Mouse (Mus musculus) heart, postnatal 0 days (tissue): ENCODE results near the gene Arid3b. TPM values are rescaled to one million over a fixed set of nuclear protein-coding genes. Genes with fewer than 3 reads are reported as not detected.

Source experiments
- ATAC-seq: fragments of 200-750 bp; cut with Nextera tagmentation; 2 replicates; pipeline ENCODE4 v1.8.0; 2017; ENCODE audit warnings: low read depth, moderate number of reproducible peaks, moderate library complexity; ENCODE audit not compliant: insufficient read depth
- DNase-seq: peaks from one replicate; pipeline ENCODE4 v3.0.0-alpha.2; 2016; ENCODE audit warnings: low spot score
- H3K27ac ChIP-seq: fragments of 300-500 bp; sonication (generic); 2 replicates; pipeline ENCODE4 v1.5.1; 2014; ENCODE audit warnings: low read depth, mild to moderate bottlenecking
- H3K27me3 ChIP-seq: fragments of 300-500 bp; sonication (generic); 2 replicates; pipeline ENCODE4 v1.6.1; 2014; ENCODE audit warnings: low read length, mixed read lengths; ENCODE audit not compliant: control insufficient read depth, insufficient read depth
- H3K36me3 ChIP-seq: fragments of 300-500 bp; sonication (generic); replicated peaks from 2 replicates; pipeline ENCODE4 v1.6.1; 2014; ENCODE audit warnings: low read length, mixed read lengths; ENCODE audit not compliant: control insufficient read depth, insufficient read depth
- H3K4me1 ChIP-seq: fragments of 300-500 bp; sonication (generic); 2 replicates; pipeline ENCODE4 v1.6.1; 2014; ENCODE audit warnings: antibody characterized with exemption; ENCODE audit not compliant: control insufficient read depth, insufficient read depth
- H3K4me2 ChIP-seq: fragments of 300-500 bp; sonication (generic); 2 replicates; pipeline ENCODE4 v1.6.1; 2014; ENCODE audit warnings: low read depth, mild to moderate bottlenecking, low read length, moderate library complexity
- H3K4me3 ChIP-seq: fragments of 300-500 bp; sonication (generic); 2 replicates; pipeline ENCODE4 v1.5.1; 2014; ENCODE audit warnings: low read depth, low read length
- H3K9ac ChIP-seq: fragments of 300-500 bp; sonication (generic); replicated peaks from 2 replicates; pipeline ENCODE4 v1.6.1; 2014; ENCODE audit warnings: low read depth, low read length, mixed read lengths
- H3K9me3 ChIP-seq: fragments of 300-500 bp; sonication (generic); replicated peaks from 2 replicates; pipeline ENCODE4 v1.6.1; 2016; ENCODE audit warnings: low read length; ENCODE audit not compliant: control insufficient read depth
- CTCF ChIP-seq: IDR thresholded peaks from 2 replicates; pipeline ENCODE4 v1.5.1; 2016; ENCODE audit warnings: antibody characterized with exemption, control low read depth, low read depth
- EP300 ChIP-seq: IDR thresholded peaks from 2 replicates; pipeline ENCODE4 v1.6.1; 2016; ENCODE audit warnings: antibody characterized with exemption, low read depth
- WGBS: fragments of 180-500 bp; shearing (Covaris S2); extraction: QIAGEN DNeasy Blood & Tissue Kit; methylation state at CpG from one replicate; pipeline ENCODE4 v1.1.7; 2014; 5-methylcytosine and 5-hydroxymethylcytosine counted together
- polyA plus RNA-seq: library from polyadenylated mRNA; unstranded; fragments of >200 nt; fragmentation: Nextera tagmentation; extraction: Ambion mirVana; gene quantifications from 2 replicates; pipeline ENCODE4 v1.2.1, GENCODE M21; 2015
- total RNA-seq: library from RNA; depleted of rRNA; stranded (reverse); fragments of >200 nt; gene quantifications from 2 replicates; pipeline ENCODE4 v1.2.3, GENCODE M21; 2014; ENCODE audit warnings: low replicate concordance

The Arid3b gene
- total and polyA plus RNA-seq, 2 experiments from 2014 or later: 5.2 to 7.3 TPM

DNA sequence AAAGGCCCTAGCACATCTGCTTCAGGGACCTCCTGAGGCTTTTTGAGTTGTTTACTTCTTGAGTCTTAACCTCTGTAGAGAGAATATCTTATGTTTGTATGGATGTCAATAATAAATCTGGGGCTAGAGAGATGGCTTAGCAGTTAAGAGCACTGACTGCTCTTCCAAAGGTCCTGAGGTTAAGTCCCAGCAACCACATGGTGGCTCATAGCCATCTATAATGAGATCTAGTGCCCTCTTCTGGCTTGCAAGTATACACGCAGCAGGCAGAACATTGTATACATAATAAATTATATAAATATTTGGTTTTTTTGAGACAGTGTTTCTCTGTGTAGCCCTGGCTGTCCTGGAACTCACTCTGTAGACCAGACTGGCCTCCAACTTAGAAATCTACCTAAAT is 62.4 kb downstream of the Arid3b start:
- H3K9ac ChIP-seq: no peak overlapping the region
- DNase-seq (no peak), ATAC-seq (no peak)
- H3K36me3 ChIP-seq: no peaks in the 10 kb centered on the region
- H3K4me2 ChIP-seq: no peak overlapping the region
- no peaks in the 10 kb centered on the region for H3K9me3 ChIP-seq
- H3K27me3 ChIP-seq: no peaks in the 10 kb centered on the region
- H3K27ac ChIP-seq: no peak overlapping the region
- no peak overlapping the region for H3K4me3 ChIP-seq
- TF ChIP-seq EP300 (no peak), CTCF (peak; percentile 43)
- 10% methylated on average over 1 of the region's 1 CpGs for WGBS
- H3K4me1 ChIP-seq: peaks cover 13% of the 10 kb centered on the region

DNA sequence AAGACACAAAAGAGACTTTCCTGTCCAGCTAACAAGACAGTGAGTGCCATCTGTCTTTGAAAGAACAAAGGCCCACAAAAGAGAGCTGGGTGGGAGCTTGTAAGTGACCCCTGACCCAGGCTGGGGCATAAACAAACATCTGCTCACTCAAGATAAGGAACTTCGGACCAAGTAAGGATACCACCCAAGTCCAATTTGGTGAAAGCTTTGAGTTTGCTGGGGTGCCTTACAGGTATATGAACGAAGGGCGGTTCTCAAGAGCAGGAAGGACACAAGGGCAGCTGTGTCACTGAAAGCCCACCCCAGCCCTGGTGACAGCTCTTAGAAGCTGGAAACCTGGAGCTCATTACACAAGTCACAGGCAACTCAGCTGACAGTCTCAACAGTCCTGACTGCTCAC is 62.8 kb downstream of the Arid3b start:
- WGBS: 62% methylated on average over 3 of the region's 3 CpGs
- H3K4me1 ChIP-seq: peaks cover 17% of the 10 kb centered on the region
- H3K4me3 ChIP-seq: no peak overlapping the region
- H3K27me3 ChIP-seq: no peaks in the 10 kb centered on the region
- ATAC-seq (no peak), DNase-seq (no peak)
- no peak overlapping the region for H3K27ac ChIP-seq
- no peaks in the 10 kb centered on the region for H3K9me3 ChIP-seq
- H3K9ac ChIP-seq: no peak overlapping the region
- no peak overlapping the region for H3K4me2 ChIP-seq
- H3K36me3 ChIP-seq: no peaks in the 10 kb centered on the region
- TF ChIP-seq CTCF: no peak
- TF ChIP-seq EP300: no peak

DNA sequence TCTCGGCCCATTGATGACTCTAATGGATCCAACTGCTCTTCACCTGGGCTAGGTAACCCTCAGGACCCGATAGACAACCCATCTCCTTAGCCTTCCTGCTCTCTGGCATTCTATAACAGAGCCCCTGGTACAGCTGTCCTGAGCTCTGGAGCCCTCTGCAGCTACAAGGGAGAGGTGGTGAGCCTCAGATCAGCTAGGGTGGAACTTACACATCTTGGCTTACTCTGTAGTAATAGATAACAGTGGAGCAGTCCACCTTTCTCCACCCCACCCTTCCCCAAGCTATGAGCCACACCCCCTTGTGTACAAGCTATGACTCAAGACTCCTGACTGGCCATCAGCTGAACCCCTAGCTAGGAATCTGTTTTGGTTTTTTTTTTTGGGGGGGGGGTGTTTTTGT is 65.8 kb downstream of the Arid3b start:
- Histone ChIP-seq H3K9me3 (no peaks in the 10 kb centered on the region), H3K9ac (no peak overlapping the region), H3K4me2 (no peak overlapping the region), H3K36me3 (no peaks in the 10 kb centered on the region), H3K27ac (peak overlapping the region; percentile 27; the same call in 1 of the 2 replicates), H3K4me1 (peaks cover 27% of the 10 kb centered on the region), H3K4me3 (no peak overlapping the region), H3K27me3 (no peaks in the 10 kb centered on the region)
- DNase-seq (no peak), ATAC-seq (no peak)
- TF ChIP-seq CTCF: no peak
- no peak for TF ChIP-seq EP300
- 91% methylated on average over 2 of the region's 2 CpGs for WGBS

DNA sequence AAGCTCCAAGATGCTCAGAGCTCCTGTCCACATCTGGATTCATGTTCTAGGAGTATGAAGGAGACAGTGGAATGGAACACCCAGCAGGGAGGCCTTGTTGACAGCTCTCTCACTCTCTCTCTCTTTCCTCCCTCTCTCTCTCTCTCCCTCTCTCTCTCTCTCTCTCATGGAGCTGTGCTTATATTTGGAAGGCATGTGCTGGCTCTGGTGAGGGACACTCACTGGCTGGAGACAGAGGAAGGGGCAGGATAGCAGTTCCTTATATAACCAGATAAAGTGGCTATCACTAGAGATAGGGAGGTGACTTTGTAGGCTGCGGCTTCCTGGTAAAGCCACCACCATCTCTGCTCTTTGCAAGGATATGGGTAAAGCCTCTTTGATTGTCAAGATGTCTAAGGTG is 66.4 kb downstream of the Arid3b start:
- Histone ChIP-seq H3K9me3 (no peaks in the 10 kb centered on the region), H3K9ac (no peak overlapping the region), H3K4me2 (no peak overlapping the region; the same call in 1 of the 2 replicates), H3K27ac (peak overlapping the region; percentile 79), H3K4me1 (peaks cover 27% of the 10 kb centered on the region), H3K4me3 (no peak overlapping the region), H3K27me3 (no peaks in the 10 kb centered on the region), H3K36me3 (no peaks in the 10 kb centered on the region)
- no peak for TF ChIP-seq CTCF
- 0 out of 2 replicates have a peak, but pooled peaks have one; percentile 23 for TF ChIP-seq EP300
- WGBS: 15% methylated on average over 1 of the region's 1 CpGs
- ATAC-seq: 0 out of 2 replicates have a peak, but pooled peaks have one; percentile 11
- peak; percentile 10 for DNase-seq

DNA sequence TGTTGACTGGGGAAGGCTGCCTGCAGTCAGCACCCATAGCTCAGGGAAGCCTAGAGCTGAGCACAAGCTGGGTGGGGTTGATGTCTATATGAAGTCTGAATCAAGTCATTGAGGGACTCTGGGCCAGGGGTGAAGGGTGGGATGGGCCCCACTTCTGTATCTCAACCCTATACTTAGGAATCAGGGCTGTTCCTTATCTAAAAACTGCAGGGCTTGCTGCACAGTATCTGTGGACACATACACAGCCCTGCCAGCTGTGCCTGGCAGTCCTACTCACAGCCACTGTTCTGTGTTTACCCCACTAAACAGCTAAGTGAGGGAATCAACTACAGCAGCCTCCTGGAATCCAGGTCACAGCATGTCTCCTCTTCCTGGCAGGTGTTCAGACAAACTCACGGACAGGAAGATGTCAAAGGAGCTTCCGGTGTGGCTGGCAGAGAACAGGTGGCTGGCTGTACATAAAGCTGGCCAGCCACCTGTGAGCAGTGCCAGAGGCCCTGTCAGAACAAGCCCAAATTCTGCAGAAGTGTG is 67.0 kb downstream of the Arid3b start:
- no peak for ATAC-seq
- no peak overlapping the region for H3K4me3 ChIP-seq
- H3K4me1 ChIP-seq: peaks cover 27% of the 10 kb centered on the region
- no peaks in the 10 kb centered on the region for H3K27me3 ChIP-seq
- H3K36me3 ChIP-seq: no peaks in the 10 kb centered on the region
- peak overlapping the region; percentile 79 for H3K27ac ChIP-seq
- H3K9ac ChIP-seq: no peak overlapping the region
- H3K4me2 ChIP-seq: no peak overlapping the region
- no peaks in the 10 kb centered on the region for H3K9me3 ChIP-seq
- 31% methylated on average over 2 of the region's 2 CpGs for WGBS
- TF ChIP-seq EP300 (no peak), CTCF (no peak)
- peak; percentile 17 for DNase-seq

DNA sequence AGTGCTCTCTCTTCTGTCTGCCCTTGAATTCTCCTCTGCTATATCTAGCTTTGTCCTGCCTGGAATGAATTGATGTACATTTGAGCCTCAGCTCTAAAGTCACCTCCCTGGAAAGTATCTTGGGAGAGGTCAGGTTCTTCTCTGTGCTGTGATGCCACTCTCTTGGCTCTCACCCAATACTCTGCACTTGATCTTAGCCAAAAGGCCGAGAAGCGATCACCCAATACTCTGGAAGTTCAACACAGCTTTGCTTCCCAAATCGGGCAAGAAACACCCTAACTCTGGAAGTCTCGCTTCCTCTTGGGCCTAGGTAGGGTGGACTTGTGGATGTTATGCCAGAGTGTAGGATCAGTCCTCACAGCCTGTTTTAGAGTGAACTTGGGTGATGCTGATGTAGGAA is 69.4 kb downstream of the Arid3b start:
- Histone ChIP-seq H3K27me3 (no peaks in the 10 kb centered on the region), H3K4me3 (no peak overlapping the region), H3K4me2 (no peak overlapping the region), H3K4me1 (peaks cover 43% of the 10 kb centered on the region), H3K9ac (no peak overlapping the region), H3K36me3 (no peaks in the 10 kb centered on the region), H3K9me3 (no peaks in the 10 kb centered on the region), H3K27ac (peak overlapping the region; percentile 40; the same call in 1 of the 2 replicates)
- 69% methylated on average over 4 of the region's 4 CpGs for WGBS
- no peak for ATAC-seq
- peak; percentile 37 for DNase-seq
- no peak for TF ChIP-seq CTCF
- TF ChIP-seq EP300: no peak
